Mouse (Mus musculus) ES-E14 (cell line): ENCODE measurements at regions not wholly inside any gene's neighbourhood (a gene's known extent, or its start where the extent isn't known, plus 50 kb on each side); places are given as distances from the start of the nearest gene placed in this dataset.

Source experiments
- DNase-seq: peaks from one replicate; pipeline ENCODE4 v3.0.0-alpha.2; 2013; ENCODE audit warnings: low read depth, low spot score
- H3K27ac ChIP-seq: 2 replicates; pipeline ENCODE4 v1.5.1; 2012; ENCODE audit warnings: low read depth, mild to moderate bottlenecking, low read length, moderate library complexity, mixed read lengths; ENCODE audit not compliant: poor library complexity, insufficient read depth, severe bottlenecking
- H3K36me3 ChIP-seq: 2 replicates; pipeline ENCODE4 v1.6.1; 2012; ENCODE audit warnings: mild to moderate bottlenecking, low read length, moderate library complexity, mixed read lengths; ENCODE audit not compliant: control insufficient read depth, poor library complexity, insufficient read depth, severe bottlenecking
- H3K4me1 ChIP-seq, 2 experiments: fragments of 150-350 bp in 1 of 2; sonication (generic) in 1 of 2; 2 replicates each; pipeline ENCODE4 v1.6.1; 2012; ENCODE audit warnings: low read length in 2 of 2, mild to moderate bottlenecking in 1 of 2, mixed read lengths in 1 of 2; ENCODE audit not compliant: control insufficient read depth in 2 of 2, insufficient read depth in 2 of 2, poor library complexity in 1 of 2
- H3K4me3 ChIP-seq, 2 experiments: fragments of 150-350 bp in 1 of 2; sonication (generic) in 1 of 2; 2 replicates each; pipeline ENCODE4 v1.5.1; 2012; ENCODE audit warnings: low read length in 2 of 2, low read depth in 1 of 2, mild to moderate bottlenecking in 1 of 2, mixed read lengths in 1 of 2; ENCODE audit not compliant: insufficient read depth in 1 of 2, poor library complexity in 1 of 2, severe bottlenecking in 1 of 2
- H3K9ac ChIP-seq: 2 replicates; pipeline ENCODE4 v1.6.1; 2012; ENCODE audit warnings: low read depth, mild to moderate bottlenecking, low read length, mixed read lengths; ENCODE audit not compliant: poor library complexity, insufficient read depth, severe bottlenecking
- H3K9me3 ChIP-seq: fragments of 150-350 bp; sonication (generic); 2 replicates; pipeline ENCODE4 v1.6.1; 2012; ENCODE audit warnings: low read depth, mild to moderate bottlenecking, low read length; ENCODE audit not compliant: control insufficient read depth, insufficient read depth
- CHD2 ChIP-seq: IDR thresholded peaks from 2 replicates; pipeline ENCODE4 v1.6.1; 2014; ENCODE audit warnings: mild to moderate bottlenecking, low read depth, low read length, inconsistent platforms
- HCFC1 ChIP-seq: IDR thresholded peaks from 2 replicates; pipeline ENCODE4 v1.6.1; 2012; ENCODE audit warnings: low read length, inconsistent platforms, borderline replicate concordance; ENCODE audit not compliant: insufficient read depth
- MAFK ChIP-seq: IDR thresholded peaks from 2 replicates; pipeline ENCODE4 v1.6.1; 2014; ENCODE audit warnings: mild to moderate bottlenecking, low read depth, low read length, inconsistent platforms; ENCODE audit not compliant: insufficient read depth
- ZC3H11A ChIP-seq: IDR thresholded peaks from 2 replicates; pipeline ENCODE4 v1.6.1; 2012; ENCODE audit warnings: low read depth, mild to moderate bottlenecking, inconsistent platforms, low read length, borderline replicate concordance
- ZNF384 ChIP-seq: IDR thresholded peaks from 2 replicates; pipeline ENCODE4 v1.6.1; 2012; ENCODE audit warnings: low read depth, low read length, inconsistent platforms
- in situ Hi-C, 2 experiments: fragments of 600-800 bp; cut with MboI; formaldehyde crosslinking; loops; one replicate each; pipeline ENCODE4 v1.15.1; 2025; ENCODE audit warnings: low sequenced_read_pairs in 2 of 2, inconsistent platforms in 1 of 2; ENCODE audit not compliant: unreplicated experiment in 2 of 2

DNA sequence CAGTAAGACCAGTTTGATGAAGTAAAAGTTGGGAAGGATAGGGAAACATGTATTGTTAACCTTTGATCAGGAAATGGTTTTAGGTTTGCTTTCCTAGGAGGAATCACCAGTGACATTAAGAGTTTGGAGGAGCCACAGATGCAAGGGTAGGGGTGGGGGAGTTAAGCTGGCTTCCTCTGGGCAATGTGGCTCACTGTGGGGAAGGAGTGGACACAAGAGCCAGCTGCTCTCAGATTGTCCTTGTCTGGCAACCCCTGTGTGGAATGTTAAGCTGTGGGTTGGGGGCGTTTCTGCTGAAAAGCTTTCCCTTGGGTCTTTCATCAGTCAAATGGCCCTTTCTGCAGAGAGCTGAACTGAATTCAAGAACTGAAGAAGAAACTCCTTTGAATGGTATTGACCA is 251.1 kb upstream of the Sox11 start:
- Histone ChIP-seq H3K9me3 (no peaks in the 10 kb centered on the region), H3K27ac (no peak overlapping the region), H3K4me3 (no peak overlapping the region), H3K4me1 (no peaks in the 10 kb centered on the region), H3K9ac (no peak overlapping the region), H3K36me3 (no peaks in the 10 kb centered on the region)
- TF ChIP-seq CHD2 (no peak), HCFC1 (no peak), ZC3H11A (no peak), MAFK (no peak), ZNF384 (no peak)
- DNase-seq, result no peak
- in situ Hi-C loops, result no loop called here

GRCm38 (mm10) chr12:27576109-27576700 is 233.8 kb upstream of the Sox11 start:
- DNase-seq, result no peak
- no peak overlapping the region for H3K27ac ChIP-seq
- no peaks in the 10 kb centered on the region for H3K36me3 ChIP-seq
- TF ChIP-seq CHD2, result no peak
- TF ChIP-seq ZNF384, result no peak
- TF ChIP-seq HCFC1, result no peak
- TF ChIP-seq MAFK, result no peak
- no peak for TF ChIP-seq ZC3H11A
- H3K9ac ChIP-seq, result no peak overlapping the region
- H3K4me1 ChIP-seq, result no peaks in the 10 kb centered on the region
- H3K9me3 ChIP-seq, result no peaks in the 10 kb centered on the region
- in situ Hi-C loops, result no loop called here
- H3K4me3 ChIP-seq, result no peak overlapping the region

DNA sequence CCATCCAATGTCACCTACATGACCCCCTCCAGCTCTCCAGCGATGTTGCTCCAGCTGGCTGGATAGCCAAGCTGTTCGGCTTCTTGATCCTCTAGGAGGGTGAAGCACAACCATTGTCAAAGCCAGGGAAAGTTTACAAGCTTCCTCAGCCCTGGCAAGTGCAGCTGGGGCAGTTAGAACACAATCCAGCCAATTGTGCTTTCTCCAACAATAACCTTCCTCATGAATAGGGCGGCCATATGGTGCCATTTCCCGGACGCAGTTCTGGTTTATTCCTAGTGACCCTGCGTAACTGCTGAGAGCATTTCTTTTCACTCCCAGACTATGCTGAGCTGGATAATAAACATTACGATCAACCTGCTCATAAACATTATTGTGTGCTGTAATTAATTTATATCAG is 233.3 kb upstream of the Sox11 start:
- TF ChIP-seq ZNF384 (no peak), HCFC1 (no peak), MAFK (no peak)
- DNase-seq, result no peak
- no peaks in the 10 kb centered on the region for H3K4me1 ChIP-seq
- in situ Hi-C loops, result no loop called here
- no peak overlapping the region for H3K9ac ChIP-seq
- no peak overlapping the region for H3K27ac ChIP-seq
- no peaks in the 10 kb centered on the region for H3K9me3 ChIP-seq
- no peaks in the 10 kb centered on the region for H3K36me3 ChIP-seq
- H3K4me3 ChIP-seq, result no peak overlapping the region

DNA sequence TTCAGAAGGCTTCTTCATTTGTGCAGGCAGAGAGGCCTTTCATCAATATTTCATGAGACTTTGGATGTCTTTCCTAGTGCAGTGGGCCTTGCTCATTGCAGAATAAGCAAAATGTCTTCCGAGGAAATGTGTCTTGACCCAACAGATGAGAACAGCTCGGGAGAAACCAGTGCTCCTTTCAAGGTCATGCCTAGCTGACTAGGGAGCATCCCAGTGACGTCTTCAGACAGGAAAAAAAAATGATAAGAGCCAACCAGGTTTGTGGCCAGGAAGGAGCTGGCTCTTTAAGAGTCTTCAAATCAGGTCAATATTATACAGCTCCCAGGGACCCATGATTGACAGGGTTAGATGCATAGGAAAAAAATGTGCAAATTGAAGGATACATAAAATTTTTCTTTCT is 224.9 kb upstream of the Sox11 start:
- Histone ChIP-seq H3K4me1 (no peaks in the 10 kb centered on the region), H3K27ac (no peak overlapping the region), H3K36me3 (no peaks in the 10 kb centered on the region), H3K9ac (no peak overlapping the region), H3K4me3 (no peak overlapping the region), H3K9me3 (no peaks in the 10 kb centered on the region)
- in situ Hi-C loops, result no loop called here
- no peak for TF ChIP-seq ZNF384
- no peak for DNase-seq

DNA sequence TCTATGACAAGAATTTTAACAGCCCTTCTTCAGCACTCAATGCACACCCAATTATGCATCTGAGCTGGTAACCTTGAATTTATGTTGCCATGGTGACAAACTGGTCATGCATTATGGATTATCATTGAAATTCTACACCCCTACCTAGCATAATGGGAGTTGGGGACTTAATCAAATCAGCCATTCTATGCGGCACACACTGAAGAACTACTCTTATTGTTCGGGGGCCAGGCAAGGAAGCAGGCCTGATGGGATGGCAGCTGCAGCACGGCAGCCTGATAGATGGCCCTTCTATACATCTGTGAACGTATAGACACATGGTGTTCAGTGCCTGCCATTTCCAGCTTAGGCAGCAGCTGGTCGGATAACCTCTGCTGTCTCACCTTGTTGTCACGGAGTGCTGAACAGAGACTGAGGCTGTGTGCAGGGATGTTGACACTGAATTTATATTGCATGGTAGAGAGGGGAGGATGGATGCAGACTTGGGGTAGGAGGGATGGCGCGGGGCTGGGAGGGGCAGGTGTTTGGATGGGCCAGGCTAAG is 223.7 kb upstream of the Sox11 start:
- Histone ChIP-seq H3K4me1 (no peaks in the 10 kb centered on the region), H3K27ac (no peak overlapping the region), H3K36me3 (no peaks in the 10 kb centered on the region), H3K9me3 (no peaks in the 10 kb centered on the region), H3K9ac (no peak overlapping the region), H3K4me3 (no peak overlapping the region)
- no peak for TF ChIP-seq HCFC1
- DNase-seq, result no peak
- in situ Hi-C loops, result no loop called here
